Mouse (Mus musculus): ENCODE data around the gene Klk1b8. TPM values are rescaled to one million over a fixed set of nuclear protein-coding genes. Genes with fewer than 3 reads are reported as not detected.
"Not testable (repeated sequence)": the region's sequence is repeated elsewhere in the genome, so short reads cannot be mapped to it uniquely, and the experiment has no call there.

Klk1b8 gene
- total and polyA plus RNA-seq, 3 experiments: not detected

DNA sequence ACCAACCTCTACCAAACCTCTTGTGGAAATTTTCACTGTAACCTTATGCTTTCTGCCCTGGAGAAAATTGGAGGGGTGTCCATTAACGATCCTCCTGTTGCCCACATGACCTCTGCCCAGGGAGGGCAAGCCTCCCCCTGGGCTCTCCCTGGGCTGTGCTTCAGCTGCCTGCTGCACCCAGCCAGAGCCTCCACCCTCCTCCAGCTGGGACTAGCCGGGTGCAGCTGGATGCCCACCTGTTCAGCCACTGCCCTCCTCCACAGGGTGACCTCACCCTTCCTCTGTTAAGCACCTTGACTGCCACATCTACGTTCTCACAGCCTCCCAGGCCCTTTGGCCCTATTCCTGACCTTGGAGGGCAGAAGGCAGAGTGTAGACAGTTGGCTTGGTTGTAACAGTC, 15.7 kb upstream of the Klk1b8 start:
- intact Hi-C loops (cut with DNase I): no loop called here
- no peak for TF ChIP-seq CTCF (IDR thresholded peaks at IDR 0.05)
- no peak for TF ChIP-seq EP300 (IDR thresholded peaks at IDR 0.05; ENCODE audit: insufficient read depth, low read depth, low read length)
- TF ChIP-seq POLR2A (IDR thresholded peaks at IDR 0.05; ENCODE audit: insufficient read depth, low read depth, low read length): no peak
- no peak for DNase-seq
- 52% methylated on average over 3 of the region's 3 CpGs for WGBS
- Histone ChIP-seq H3K27ac (no peak overlapping the region), H3K36me3 (ENCODE audit: control insufficient read depth, insufficient read depth, low read length) (no peaks in the 10 kb centered on the region), H3K4me3 (no peak overlapping the region), H3K4me1 (ENCODE audit: control insufficient read depth, insufficient read depth, low read length) (no peaks in the 10 kb centered on the region), H3K79me2 (replicated peaks; ENCODE audit: control insufficient read depth, insufficient read depth, low read length) (no peaks in the 10 kb centered on the region), H3K27me3 (ENCODE audit: control insufficient read depth, insufficient read depth, low read length) (no peaks in the 10 kb centered on the region), H3K9ac (ENCODE audit: low read depth, low read length) (no peak overlapping the region)

DNA sequence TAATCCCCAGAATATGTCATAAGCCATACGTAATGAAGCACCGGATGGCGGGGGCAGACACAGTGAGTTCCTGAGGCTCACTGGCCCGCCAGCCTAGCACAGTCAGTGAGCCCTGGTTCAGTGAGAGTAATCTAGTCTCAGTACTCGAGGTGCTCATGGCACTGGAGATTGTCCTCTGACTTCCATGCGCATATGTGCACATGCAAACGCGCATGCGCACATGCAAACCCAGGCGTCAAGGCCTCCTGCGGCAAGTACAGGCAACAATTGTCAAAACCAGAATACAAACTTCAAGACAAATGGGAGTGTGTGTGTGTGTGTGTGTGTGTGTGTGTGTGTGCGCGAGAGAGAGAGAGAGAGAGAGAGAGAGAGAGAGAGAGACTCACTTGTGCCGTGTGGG, 13.9 kb upstream of the Klk1b8 start:
- no peaks in the 10 kb centered on the region for H3K79me2 ChIP-seq (replicated peaks; ENCODE audit: control insufficient read depth, insufficient read depth, low read length)
- H3K4me1 ChIP-seq (ENCODE audit: control insufficient read depth, insufficient read depth, low read length): no peaks in the 10 kb centered on the region
- no peaks in the 10 kb centered on the region for H3K36me3 ChIP-seq (ENCODE audit: control insufficient read depth, insufficient read depth, low read length)
- DNase-seq: no peak
- no peaks in the 10 kb centered on the region for H3K27me3 ChIP-seq (ENCODE audit: control insufficient read depth, insufficient read depth, low read length)
- intact Hi-C loops (cut with DNase I): no loop called here
- H3K9ac ChIP-seq (ENCODE audit: low read depth, low read length): no peak overlapping the region
- WGBS: 76% methylated on average over 14 of the region's 14 CpGs
- TF ChIP-seq EP300 (IDR thresholded peaks at IDR 0.05; ENCODE audit: insufficient read depth, low read depth, low read length): no peak
- TF ChIP-seq CTCF (IDR thresholded peaks at IDR 0.05): no peak
- no peak for TF ChIP-seq POLR2A (IDR thresholded peaks at IDR 0.05; ENCODE audit: insufficient read depth, low read depth, low read length)
- H3K27ac ChIP-seq: no peak overlapping the region
- H3K4me3 ChIP-seq: no peak overlapping the region

DNA sequence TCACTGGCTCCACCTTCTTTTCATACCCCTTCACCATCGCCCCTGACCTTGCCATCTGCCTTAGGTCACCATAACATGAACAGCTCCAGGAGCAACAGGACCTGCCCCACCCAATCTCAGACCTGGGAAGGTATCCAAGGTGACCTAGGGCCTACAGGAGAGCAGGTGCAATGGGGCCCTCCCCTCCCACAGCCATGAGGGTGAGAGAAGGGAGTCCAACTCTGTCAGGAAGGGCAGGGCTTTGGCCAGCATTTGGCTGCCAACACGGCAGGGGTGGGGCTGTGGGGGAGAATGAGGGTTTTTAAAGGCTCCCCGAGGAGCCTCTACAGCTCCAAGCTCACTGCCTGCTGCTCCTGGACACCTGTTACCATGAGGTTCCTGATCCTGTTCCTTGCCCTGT, 8.2 kb upstream of the Klk1b8 start:
- intact Hi-C loops (cut with DNase I); H3K79me2 ChIP-seq (replicated peaks; ENCODE audit: control insufficient read depth, insufficient read depth, low read length); DNase-seq; H3K27ac ChIP-seq; H3K4me1 ChIP-seq (ENCODE audit: control insufficient read depth, insufficient read depth, low read length); H3K36me3 ChIP-seq (ENCODE audit: control insufficient read depth, insufficient read depth, low read length); H3K27me3 ChIP-seq (ENCODE audit: control insufficient read depth, insufficient read depth, low read length); H3K4me3 ChIP-seq; H3K9ac ChIP-seq (ENCODE audit: low read depth, low read length): not testable (repeated sequence)
- 58% methylated on average over 3 of the region's 3 CpGs for WGBS

DNA sequence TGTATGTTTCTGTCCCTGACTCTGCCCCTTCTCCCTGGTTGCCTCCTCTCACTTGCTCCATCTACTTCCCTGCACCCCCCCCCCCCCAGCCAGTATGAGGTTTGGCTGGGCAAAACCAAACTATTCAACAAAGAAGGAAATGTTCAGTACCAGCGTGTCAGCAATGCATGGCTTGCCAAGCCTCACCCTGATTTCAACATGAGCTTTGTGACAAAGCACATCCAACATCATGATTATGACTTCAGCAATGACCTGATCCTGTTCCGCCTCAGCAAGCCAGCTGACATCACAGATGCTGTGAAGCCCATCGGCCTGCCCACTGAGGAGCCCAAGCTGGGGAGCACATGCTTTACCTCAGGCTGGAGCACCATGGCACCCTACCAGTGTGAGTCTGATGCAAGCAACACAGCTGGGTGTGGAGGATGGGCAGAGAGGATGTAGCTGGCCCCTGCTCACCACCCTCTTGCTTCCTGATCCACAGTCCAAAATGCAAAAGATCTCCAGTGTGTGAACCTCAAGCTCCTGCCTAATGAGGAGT, 5.7 kb upstream of the Klk1b8 start:
- 67% methylated on average over 3 of the region's 3 CpGs for WGBS
- H3K9ac ChIP-seq (ENCODE audit: low read depth, low read length): no peak overlapping the region
- no peaks in the 10 kb centered on the region for H3K36me3 ChIP-seq (ENCODE audit: control insufficient read depth, insufficient read depth, low read length)
- no peak for DNase-seq
- no peak overlapping the region for H3K4me3 ChIP-seq
- H3K27me3 ChIP-seq (ENCODE audit: control insufficient read depth, insufficient read depth, low read length): no peaks in the 10 kb centered on the region
- no peaks in the 10 kb centered on the region for H3K79me2 ChIP-seq (replicated peaks; ENCODE audit: control insufficient read depth, insufficient read depth, low read length)
- intact Hi-C loops (cut with DNase I): no loop called here
- TF ChIP-seq EP300 (IDR thresholded peaks at IDR 0.05; ENCODE audit: insufficient read depth, low read depth, low read length) (no peak), POLR2A (IDR thresholded peaks at IDR 0.05; ENCODE audit: insufficient read depth, low read depth, low read length) (no peak), CTCF (IDR thresholded peaks at IDR 0.05) (no peak)
- H3K27ac ChIP-seq: no peak overlapping the region
- no peaks in the 10 kb centered on the region for H3K4me1 ChIP-seq (ENCODE audit: control insufficient read depth, insufficient read depth, low read length)

DNA sequence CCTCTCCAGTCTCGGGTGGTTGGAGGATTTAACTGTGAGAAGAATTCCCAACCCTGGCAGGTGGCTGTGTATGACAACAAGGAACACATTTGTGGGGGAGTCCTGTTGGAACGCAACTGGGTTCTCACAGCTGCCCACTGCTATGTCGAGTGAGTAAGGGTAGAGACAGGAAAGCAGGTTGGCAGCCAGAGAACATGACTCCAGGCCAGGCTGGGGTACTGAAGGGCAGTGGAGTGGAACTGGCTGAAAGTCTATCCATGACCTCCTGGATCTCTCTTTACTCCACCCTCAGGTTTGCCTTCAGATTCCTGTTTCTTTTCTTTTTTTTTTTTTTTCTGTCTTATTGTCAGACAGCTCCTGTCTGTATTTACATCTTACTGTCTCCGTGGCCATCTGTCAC, 2.2 kb downstream of the Klk1b8 start:
- no peak overlapping the region for H3K9ac ChIP-seq (ENCODE audit: low read depth, low read length)
- no peak overlapping the region for H3K27ac ChIP-seq
- 58% methylated on average over 4 of the region's 4 CpGs for WGBS
- DNase-seq: no peak
- H3K4me1 ChIP-seq (ENCODE audit: control insufficient read depth, insufficient read depth, low read length): no peaks in the 10 kb centered on the region
- H3K27me3 ChIP-seq (ENCODE audit: control insufficient read depth, insufficient read depth, low read length): no peaks in the 10 kb centered on the region
- H3K79me2 ChIP-seq (replicated peaks; ENCODE audit: control insufficient read depth, insufficient read depth, low read length): no peaks in the 10 kb centered on the region
- H3K36me3 ChIP-seq (ENCODE audit: control insufficient read depth, insufficient read depth, low read length): no peaks in the 10 kb centered on the region
- no peak overlapping the region for H3K4me3 ChIP-seq
- TF ChIP-seq EP300 (IDR thresholded peaks at IDR 0.05; ENCODE audit: insufficient read depth, low read depth, low read length) (no peak), CTCF (IDR thresholded peaks at IDR 0.05) (no peak)
- intact Hi-C loops (cut with DNase I): no loop called here

DNA sequence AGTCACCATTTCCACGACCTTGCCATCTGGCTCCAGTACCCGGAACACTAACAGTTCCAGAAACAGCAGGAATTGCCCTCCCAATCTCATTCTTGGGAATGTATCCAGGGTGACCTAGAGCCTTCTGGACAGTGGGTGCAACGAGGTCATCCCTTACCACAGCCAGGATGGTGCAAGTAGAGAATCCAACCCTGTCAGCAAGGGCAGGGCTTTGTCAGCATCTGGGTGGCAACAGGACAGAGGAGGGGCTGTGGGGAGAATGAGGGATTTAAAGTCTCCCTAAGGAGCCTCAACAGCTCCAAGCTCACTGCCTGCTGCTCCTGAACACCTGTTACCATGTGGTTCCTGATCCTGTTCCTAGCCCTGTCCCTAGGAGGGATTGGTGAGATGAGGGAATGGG, 16.0 kb downstream of the Klk1b8 start, which contains the start of gene Klk1b1:
Klk1b1 (plus strand) TSS at position 301 of the 400 bp plus-strand sequence.
- TF ChIP-seq POLR2A (IDR thresholded peaks at IDR 0.05; ENCODE audit: insufficient read depth, low read depth, low read length) (no peak), EP300 (IDR thresholded peaks at IDR 0.05; ENCODE audit: insufficient read depth, low read depth, low read length) (no peak)
- Histone ChIP-seq H3K4me3 (no peak within 1 kb of the TSS), H3K79me2 (replicated peaks; ENCODE audit: control insufficient read depth, insufficient read depth, low read length) (no peaks in the 10 kb centered on the region), H3K4me1 (ENCODE audit: control insufficient read depth, insufficient read depth, low read length) (no peaks in the 10 kb centered on the region), H3K27ac (no peak within 1 kb of the TSS), H3K27me3 (ENCODE audit: control insufficient read depth, insufficient read depth, low read length) (no peaks in the 10 kb centered on the region), H3K9ac (ENCODE audit: low read depth, low read length) (no peak within 1 kb of the TSS), H3K36me3 (ENCODE audit: control insufficient read depth, insufficient read depth, low read length) (no peaks in the 10 kb centered on the region)
- intact Hi-C loops (cut with DNase I): no loop called here
- DNase-seq: no peak
- 43% methylated on average over 3 of the region's 3 CpGs for WGBS
